Mouse (Mus musculus) MEL (cell line): ENCODE data around the gene Fgfr2. TPM values are rescaled to one million over a fixed set of nuclear protein-coding genes. Genes with fewer than 3 reads are reported as not detected.

Source experiments
- DNase-seq: peaks from one replicate; pipeline ENCODE4 v3.0.0; 2011; ENCODE audit warnings: low read depth, low spot score
- H3K27ac ChIP-seq: 2 replicates; pipeline ENCODE4 v1.5.1; 2012; ENCODE audit warnings: low read depth, mild to moderate bottlenecking, control low read depth, low read length, moderate library complexity; ENCODE audit not compliant: control insufficient read depth
- H3K27me3 ChIP-seq, 2 experiments: fragments of 150-350 bp in 1 of 2; sonication (generic) in 1 of 2; 2 replicates each; pipeline ENCODE4 v1.6.1; 2012; ENCODE audit warnings: low read length in 2 of 2, mild to moderate bottlenecking in 2 of 2, improper control_type of control experiment in 1 of 2, moderate library complexity in 1 of 2; ENCODE audit not compliant: insufficient read depth in 2 of 2, control insufficient read depth in 1 of 2
- H3K36me3 ChIP-seq, 2 experiments: 2 replicates each; pipeline ENCODE4 v1.6.1; 2012 to 2014; ENCODE audit warnings: low read length in 2 of 2, improper control_type of control experiment in 1 of 2, inconsistent platforms in 1 of 2, mild to moderate bottlenecking in 1 of 2; ENCODE audit not compliant: insufficient read depth in 2 of 2, control insufficient read depth in 1 of 2
- H3K4me1 ChIP-seq, 2 experiments: fragments of 150-350 bp in 1 of 2; sonication (generic) in 1 of 2; 2 replicates each; pipeline ENCODE4 v1.6.1; 2012; ENCODE audit warnings: low read length in 2 of 2, improper control_type of control experiment in 1 of 2, mild to moderate bottlenecking in 1 of 2; ENCODE audit not compliant: insufficient read depth in 2 of 2, control insufficient read depth in 1 of 2
- H3K4me3 ChIP-seq, 2 experiments: fragments of 150-350 bp in 1 of 2; sonication (generic) in 1 of 2; 2 replicates each; pipeline ENCODE4 v1.5.1; 2012; ENCODE audit warnings: low read depth in 2 of 2, low read length in 2 of 2, mild to moderate bottlenecking in 2 of 2, moderate library complexity in 2 of 2, control low read depth in 1 of 2, improper control_type of control experiment in 1 of 2; ENCODE audit not compliant: control insufficient read depth in 1 of 2, insufficient read depth in 1 of 2
- H3K79me2 ChIP-seq: 2 replicates; pipeline ENCODE4 v1.6.1; 2012; ENCODE audit warnings: mild to moderate bottlenecking, low read length, moderate library complexity; ENCODE audit not compliant: control insufficient read depth, poor library complexity, insufficient read depth
- H3K9ac ChIP-seq: 2 replicates; pipeline ENCODE4 v1.6.1; 2012; ENCODE audit warnings: low read depth, mild to moderate bottlenecking, control low read depth, low read length, moderate library complexity; ENCODE audit not compliant: control insufficient read depth, poor library complexity, severe bottlenecking
- H3K9me3 ChIP-seq: fragments of 150-350 bp; sonication (generic); replicated peaks from 2 replicates; pipeline ENCODE4 v1.6.1; 2012; ENCODE audit warnings: mild to moderate bottlenecking, low read length, improper control_type of control experiment, moderate library complexity; ENCODE audit not compliant: insufficient read depth
- BHLHE40 ChIP-seq: IDR thresholded peaks from 2 replicates; pipeline ENCODE4 v1.6.1; 2012; ENCODE audit warnings: low read depth, mild to moderate bottlenecking, inconsistent platforms, low read length, improper control_type of control experiment, borderline replicate concordance
- CHD2 ChIP-seq: IDR thresholded peaks from 2 replicates; pipeline ENCODE4 v1.6.1; 2011; ENCODE audit warnings: low read length, improper control_type of control experiment
- CTCF ChIP-seq, 3 experiments: IDR thresholded peaks in 2 of 3; conservative IDR thresholded peaks in 1 of 3; 2 replicates each; pipeline ENCODE4 v1.5.1; 2011 to 2012; ENCODE audit warnings: low read length in 3 of 3, low read depth in 2 of 3, mild to moderate bottlenecking in 2 of 3, improper control_type of control experiment in 1 of 3, inconsistent platforms in 1 of 3, mixed read lengths in 1 of 3, moderate library complexity in 1 of 3; ENCODE audit not compliant: control insufficient read depth in 1 of 3, insufficient read depth in 1 of 3, poor library complexity in 1 of 3, severe bottlenecking in 1 of 3
- EP300 ChIP-seq, 2 experiments: IDR thresholded peaks; 2 replicates each; pipeline ENCODE4 v1.6.1; 2011; ENCODE audit warnings: improper control_type of control experiment in 2 of 2, low read length in 2 of 2, low read depth in 1 of 2, mild to moderate bottlenecking in 1 of 2
- GATA1 ChIP-seq: IDR thresholded peaks from 2 replicates; pipeline ENCODE4 v1.6.1; 2011; ENCODE audit warnings: low read depth, low read length, improper control_type of control experiment
- HCFC1 ChIP-seq: IDR thresholded peaks from 2 replicates; pipeline ENCODE4 v1.6.1; 2012; ENCODE audit warnings: low read depth, mild to moderate bottlenecking, inconsistent platforms, low read length, improper control_type of control experiment, moderate library complexity
- JUND ChIP-seq: IDR thresholded peaks from 2 replicates; pipeline ENCODE4 v1.6.1; 2011; ENCODE audit warnings: low read depth, mild to moderate bottlenecking, improper control_type of control experiment, low read length
- MAX ChIP-seq: IDR thresholded peaks from 2 replicates; pipeline ENCODE4 v1.6.1; 2011; ENCODE audit warnings: low read length, improper control_type of control experiment
- MAZ ChIP-seq: IDR thresholded peaks from 2 replicates; pipeline ENCODE4 v1.6.1; 2012; ENCODE audit warnings: low read depth, mild to moderate bottlenecking, inconsistent platforms, low read length, improper control_type of control experiment
- MEF2A ChIP-seq: IDR thresholded peaks from 2 replicates; pipeline ENCODE4 v1.6.1; 2014; ENCODE audit warnings: low read depth, mild to moderate bottlenecking, inconsistent platforms, low read length, improper control_type of control experiment; ENCODE audit not compliant: poor library complexity, insufficient replicate concordance, severe bottlenecking; ENCODE audit errors: extremely low read depth
- MXI1 ChIP-seq: IDR thresholded peaks from 2 replicates; pipeline ENCODE4 v1.6.1; 2011; ENCODE audit warnings: mild to moderate bottlenecking, low read depth, low read length, improper control_type of control experiment
- NRF1 ChIP-seq: IDR thresholded peaks from 2 replicates; pipeline ENCODE4 v1.6.1; 2014; ENCODE audit warnings: low read depth, mild to moderate bottlenecking, inconsistent platforms, low read length, improper control_type of control experiment, moderate library complexity; ENCODE audit not compliant: poor library complexity, insufficient read depth, severe bottlenecking
- POLR2AphosphoS2 ChIP-seq: IDR thresholded peaks from 2 replicates; pipeline ENCODE4 v1.6.1; 2011; ENCODE audit warnings: low read length, improper control_type of control experiment
- POLR2AphosphoS5 ChIP-seq: IDR thresholded peaks from 2 replicates; pipeline ENCODE4 v1.6.1; 2012; ENCODE audit warnings: low read depth, borderline replicate concordance, mild to moderate bottlenecking, inconsistent platforms, low read length, moderate library complexity, mixed read lengths
- RAD21 ChIP-seq: IDR thresholded peaks from 2 replicates; pipeline ENCODE4 v1.6.1; 2011; ENCODE audit warnings: mild to moderate bottlenecking, low read depth, low read length, improper control_type of control experiment
- UBTF ChIP-seq: IDR thresholded peaks from 2 replicates; pipeline ENCODE4 v1.6.1; 2012; ENCODE audit warnings: low read depth, mild to moderate bottlenecking, inconsistent platforms, low read length, improper control_type of control experiment, moderate library complexity, borderline replicate concordance; ENCODE audit not compliant: insufficient read depth
- USF2 ChIP-seq, 2 experiments: IDR thresholded peaks; 2 replicates each; pipeline ENCODE4 v1.6.1; 2011 to 2012; ENCODE audit warnings: improper control_type of control experiment in 2 of 2, low read length in 2 of 2, borderline replicate concordance in 1 of 2, inconsistent platforms in 1 of 2, low read depth in 1 of 2, mild to moderate bottlenecking in 1 of 2; ENCODE audit not compliant: insufficient read depth in 1 of 2
- ZC3H11A ChIP-seq: IDR thresholded peaks from 2 replicates; pipeline ENCODE4 v1.6.1; 2012; ENCODE audit warnings: low read depth, mild to moderate bottlenecking, inconsistent platforms, low read length, improper control_type of control experiment
- ZMIZ1 ChIP-seq: IDR thresholded peaks from 2 replicates; pipeline ENCODE4 v1.6.1; 2012; ENCODE audit warnings: low read depth, mild to moderate bottlenecking, inconsistent platforms, low read length, improper control_type of control experiment, moderate library complexity
- ZNF384 ChIP-seq: IDR thresholded peaks from 2 replicates; pipeline ENCODE4 v1.6.1; 2012; ENCODE audit warnings: low read depth, mild to moderate bottlenecking, inconsistent platforms, low read length, improper control_type of control experiment
- polyA plus RNA-seq, 2 experiments: library from polyadenylated mRNA; stranded (reverse) in 1 of 2; unstranded in 1 of 2; fragments of >175 nt in 1 of 2; fragments of >200 nt in 1 of 2; gene quantifications; 2 replicates each; pipeline versions ENCODE4 v1.2.1 to v1.2.4; 2012; ENCODE audit warnings: low replicate concordance in 2 of 2, low read depth in 1 of 2; ENCODE audit not compliant: insufficient read length in 2 of 2, insufficient read depth in 1 of 2, missing spikeins in 1 of 2
- total RNA-seq: library from RNA; depleted of rRNA; stranded (reverse); fragments of 300-350 nt; gene quantifications from 2 replicates; pipeline ENCODE4 v1.2.3, GENCODE M21; 2012

Gene Fgfr2
- total and polyA plus RNA-seq, 3 experiments, result not detected

GRCm38 (mm10) chr7:131411941-131412270 is 1711.2 kb downstream of the Fgfr2 start:
- H3K27me3 ChIP-seq, result no peaks in the 10 kb centered on the region
- no peak for DNase-seq
- no peaks in the 10 kb centered on the region for H3K9me3 ChIP-seq
- peaks cover 13% of the 10 kb centered on the region for H3K79me2 ChIP-seq
- no peak for TF ChIP-seq CHD2
- TF ChIP-seq POLR2AphosphoS2, result no peak
- TF ChIP-seq UBTF, result no peak
- no peak for TF ChIP-seq JUND
- TF ChIP-seq MEF2A, result no peak
- no peak for TF ChIP-seq USF2 (IDR thresholded peaks at IDR 0.05; ENCODE audit: borderline replicate concordance in 1 of 2, insufficient read depth in 1 of 2, low read depth in 1 of 2, low read length in 2 of 2)
- TF ChIP-seq RAD21, result no peak
- TF ChIP-seq HCFC1, result no peak
- no peak for TF ChIP-seq EP300 (IDR thresholded peaks at IDR 0.05; ENCODE audit: low read depth in 1 of 2, low read length in 2 of 2)
- TF ChIP-seq GATA1, result no peak
- no peak for TF ChIP-seq BHLHE40
- TF ChIP-seq MXI1, result no peak
- TF ChIP-seq ZC3H11A, result no peak
- no peak for TF ChIP-seq ZNF384
- no peak for TF ChIP-seq MAZ
- no peak for TF ChIP-seq NRF1
- TF ChIP-seq CTCF (IDR thresholded peaks at IDR 0.05 in 2 of 3, conservative IDR thresholded peaks at IDR 0.05 in 1 of 3; ENCODE audit: control insufficient read depth in 1 of 3, insufficient read depth in 1 of 3, low read depth in 2 of 3, low read length in 3 of 3, poor library complexity in 1 of 3, severe bottlenecking in 1 of 3), result no peak
- TF ChIP-seq POLR2AphosphoS5, result no peak
- no peak overlapping the region for H3K27ac ChIP-seq
- no peak overlapping the region for H3K9ac ChIP-seq
- H3K36me3 ChIP-seq, result peaks cover 0 to 17% of the 10 kb centered on the region in 2 experiments; a peak in 2 of 4 replicates
- peaks cover 3 to 5% of the 10 kb centered on the region in 2 experiments for H3K4me1 ChIP-seq
- no peak overlapping the region; a peak in 1 of 4 replicates for H3K4me3 ChIP-seq

GRCm38 (mm10) chr7:131411221-131411940 is 1711.8 kb downstream of the Fgfr2 start:
- peak; percentile 37 for DNase-seq
- H3K27ac ChIP-seq, result no peak overlapping the region
- peaks cover 0 to 17% of the 10 kb centered on the region in 2 experiments; a peak in 2 of 4 replicates for H3K36me3 ChIP-seq
- H3K9ac ChIP-seq, result peak overlapping the region; percentile 49
- no peaks in the 10 kb centered on the region for H3K27me3 ChIP-seq
- H3K4me3 ChIP-seq, result peak overlapping the region; percentile 72 to 75
- peaks cover 3 to 5% of the 10 kb centered on the region in 2 experiments for H3K4me1 ChIP-seq
- H3K79me2 ChIP-seq, result peaks cover 15% of the 10 kb centered on the region
- no peak for TF ChIP-seq USF2 (IDR thresholded peaks at IDR 0.05; ENCODE audit: borderline replicate concordance in 1 of 2, insufficient read depth in 1 of 2, low read depth in 1 of 2, low read length in 2 of 2)
- no peak for TF ChIP-seq ZMIZ1
- TF ChIP-seq EP300 (IDR thresholded peaks at IDR 0.05; ENCODE audit: low read depth in 1 of 2, low read length in 2 of 2), result 0 out of 4 replicates have a peak, but pooled peaks of 1 of the 2 experiments have one; percentile 20
- 0 out of 2 replicates have a peak, but pooled peaks have one; percentile 15 for TF ChIP-seq GATA1
- TF ChIP-seq UBTF, result no peak
- no peak for TF ChIP-seq MAX
- TF ChIP-seq, all 39 proteins: peak for 2
- no peaks in the 10 kb centered on the region for H3K9me3 ChIP-seq
